Mouse (Mus musculus): Measurements from ENCODE around the gene Cops9.

GRCm38 (mm10) chr1:92637501-92638172 lies 4.1 kb downstream of the Cops9 start:
- TF ChIP-seq CTCF (IDR thresholded peaks at IDR 0.05; ENCODE audit: low read depth, low read length) (no peak), POLR2A (IDR thresholded peaks at IDR 0.05; ENCODE audit: extremely low read depth, insufficient read depth, low read length) (no peak)

Data from liver, adult 2 months (tissue).